Mouse (Mus musculus) midbrain, embryonic 15.5 days (tissue): ENCODE results near the gene B4galnt2. TPM values are rescaled to one million over a fixed set of nuclear protein-coding genes. Genes with fewer than 3 reads are reported as not detected.
A peak's percentile ranks its signal among the peaks of the same experiment; 100 is the strongest.

ENCODE experiments used
- ATAC-seq: fragments of 200-750 bp; cut with Nextera tagmentation; replicated peaks from 2 replicates; pipeline ENCODE4 v1.8.0; 2017; ENCODE audit warnings: moderate TSS enrichment
- H3K27ac ChIP-seq: fragments of 300-500 bp; sonication (generic); 2 replicates; pipeline ENCODE4 v1.5.1; 2015; ENCODE audit warnings: mild to moderate bottlenecking, inconsistent platforms
- H3K27me3 ChIP-seq: fragments of 300-500 bp; sonication (generic); replicated peaks from 2 replicates; pipeline ENCODE4 v1.6.1; 2015; ENCODE audit warnings: inconsistent platforms
- H3K36me3 ChIP-seq: fragments of 300-500 bp; sonication (generic); replicated peaks from 2 replicates; pipeline ENCODE4 v1.6.1; 2015; ENCODE audit warnings: inconsistent platforms
- H3K4me1 ChIP-seq: fragments of 300-500 bp; sonication (generic); 2 replicates; pipeline ENCODE4 v1.6.1; 2015; ENCODE audit warnings: inconsistent platforms
- H3K4me2 ChIP-seq: fragments of 300-500 bp; sonication (generic); 2 replicates; pipeline ENCODE4 v1.6.1; 2015; ENCODE audit warnings: inconsistent platforms, mild to moderate bottlenecking, moderate library complexity
- H3K4me3 ChIP-seq: fragments of 300-500 bp; sonication (generic); 2 replicates; pipeline ENCODE4 v1.5.1; 2015; ENCODE audit warnings: mild to moderate bottlenecking, inconsistent platforms
- H3K9ac ChIP-seq: fragments of 300-500 bp; sonication (generic); 2 replicates; pipeline ENCODE4 v1.6.1; 2015; ENCODE audit warnings: mild to moderate bottlenecking, inconsistent platforms
- H3K9me3 ChIP-seq: fragments of 300-500 bp; sonication (generic); 2 replicates; pipeline ENCODE4 v1.6.1; 2016; ENCODE audit warnings: inconsistent platforms
- WGBS: fragments of 180-500 bp; shearing (Covaris S2); methylation state at CpG from one replicate; pipeline ENCODE4 v1.1.7; 2015; ENCODE audit warnings: mixed read lengths; 5-methylcytosine and 5-hydroxymethylcytosine counted together
- microRNA-seq: library from miRNA; unstranded; fragments of <30 nt; microRNA quantifications from one replicate; pipeline ENCODE4, GENCODE M21; 2016
- polyA plus RNA-seq: library from polyadenylated mRNA; unstranded; fragments of >200 nt; fragmentation: Nextera tagmentation; extraction: Ambion mirVana; gene quantifications from 2 replicates; pipeline ENCODE4 v1.2.1, GENCODE M21; 2015

The B4galnt2 gene
- polyA plus RNA-seq, 1 experiment from 2014 or later: not detected

DNA sequence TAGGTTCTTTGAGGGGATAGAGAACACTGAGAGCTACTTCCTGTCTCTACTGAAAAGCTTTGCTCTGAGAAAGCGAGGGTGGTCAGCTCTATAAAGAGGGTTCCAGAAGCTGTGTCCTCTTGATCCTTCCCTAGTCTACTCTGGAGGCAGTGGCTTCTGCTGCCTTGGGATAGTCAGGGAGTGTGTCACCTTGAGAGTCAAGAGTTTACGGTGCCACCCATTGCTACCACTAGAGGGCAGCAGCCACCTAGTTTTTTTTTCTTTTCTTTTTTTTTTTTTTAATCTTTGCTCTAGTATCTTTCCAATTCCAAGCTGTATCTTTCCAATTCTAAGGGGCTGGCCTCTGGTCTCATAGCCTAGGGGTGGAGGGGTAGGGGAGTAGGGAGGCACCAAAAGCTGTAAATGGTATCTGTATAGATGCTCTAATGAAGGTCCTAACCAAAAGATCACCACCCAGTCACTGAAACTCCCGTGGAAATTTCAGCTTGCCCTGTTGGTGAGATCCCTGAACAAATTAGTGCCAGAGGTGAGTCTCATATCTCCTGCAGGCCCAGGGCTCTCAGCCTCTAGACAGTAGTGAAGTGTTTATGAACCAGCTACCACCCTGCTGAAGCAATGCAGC lies 87.1 kb downstream of the B4galnt2 start:
- Histone ChIP-seq H3K27me3 (peaks cover 83% of the 10 kb centered on the region), H3K9ac (no peak overlapping the region), H3K4me2 (no peak overlapping the region), H3K4me1 (peaks cover 26% of the 10 kb centered on the region), H3K4me3 (no peak overlapping the region), H3K9me3 (no peaks in the 10 kb centered on the region), H3K36me3 (no peaks in the 10 kb centered on the region), H3K27ac (no peak overlapping the region)
- WGBS: 23% methylated on average over 3 of the region's 3 CpGs
- ATAC-seq: no peak

- no peak overlapping the region for H3K27ac ChIP-seq
- no peak overlapping the region for H3K9ac ChIP-seq
- no peak overlapping the region for H3K4me2 ChIP-seq
- peaks cover 78% of the 10 kb centered on the region for H3K27me3 ChIP-seq
- H3K9me3 ChIP-seq: no peaks in the 10 kb centered on the region
- no peak for ATAC-seq
- no peak overlapping the region for H3K4me3 ChIP-seq
- H3K4me1 ChIP-seq: peaks cover 26% of the 10 kb centered on the region
- 30% methylated on average over 3 of the region's 3 CpGs for WGBS
- H3K36me3 ChIP-seq: no peaks in the 10 kb centered on the region
Measured at GRCm38 (mm10) chr11:95827168-95827447, 87.6 kb downstream of the B4galnt2 start.

DNA sequence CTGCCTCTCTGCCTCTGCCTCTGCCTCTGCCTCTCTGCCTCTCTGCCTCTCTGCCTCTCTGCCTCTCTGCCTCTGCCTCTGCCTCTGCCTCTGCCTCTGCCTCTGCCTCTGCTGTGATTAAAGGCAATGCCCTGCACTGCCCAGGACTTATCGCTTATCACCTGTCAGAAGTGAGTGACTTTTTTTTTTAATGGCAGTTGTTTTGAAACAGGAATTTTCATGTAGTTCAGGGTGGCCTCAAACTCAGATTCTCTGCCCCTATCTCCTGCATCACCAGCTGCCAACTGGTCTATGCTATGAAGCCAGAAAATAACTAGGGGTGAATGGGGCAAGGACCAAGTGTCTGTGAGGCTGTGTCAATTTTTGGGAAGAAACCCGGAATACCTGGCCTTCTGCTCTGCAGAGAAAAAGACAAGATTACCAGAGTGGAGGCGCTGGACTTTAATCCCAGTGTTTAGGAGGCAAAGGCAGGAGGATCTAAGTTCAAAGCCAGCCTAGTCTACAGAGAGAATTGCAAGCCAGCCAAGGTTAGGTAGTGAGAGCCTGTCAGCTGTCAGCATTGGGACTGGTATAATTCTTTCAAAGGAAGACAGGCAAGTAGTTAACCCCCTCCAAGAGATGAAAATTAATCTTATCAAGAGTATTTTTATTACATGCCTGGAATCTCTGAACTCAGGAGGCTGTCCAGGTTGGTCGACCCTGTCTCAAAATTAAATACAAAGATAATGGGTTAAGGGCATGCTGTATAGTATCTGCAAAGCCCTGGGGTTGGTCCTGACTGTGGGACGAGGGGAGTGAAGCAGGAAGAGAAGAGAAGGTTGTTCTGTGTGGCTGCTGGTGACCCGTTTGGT lies 88.1 kb downstream of the B4galnt2 start:
- 53% methylated on average over 6 of the region's 6 CpGs for WGBS

DNA sequence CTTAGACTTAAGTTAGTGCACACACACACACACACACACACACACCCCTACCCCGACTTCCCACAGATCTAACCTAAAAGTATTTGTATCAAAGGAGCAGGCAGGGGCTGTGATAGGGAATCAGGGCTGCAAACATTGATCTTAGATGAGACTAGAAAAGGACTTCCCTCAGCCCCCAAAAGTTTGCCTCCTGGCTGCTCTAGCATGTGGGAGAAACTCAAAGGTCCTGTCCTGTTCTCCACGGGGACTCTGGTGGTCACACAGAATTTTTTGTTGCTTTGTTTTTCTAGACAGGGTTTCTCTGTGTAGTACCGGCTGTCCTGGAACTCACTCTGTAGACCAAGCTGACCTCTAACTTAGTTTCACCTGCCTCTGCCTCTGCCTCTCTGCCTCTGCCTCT lies 89.1 kb downstream of the B4galnt2 start:
- H3K4me3 ChIP-seq: no peak overlapping the region
- H3K4me1 ChIP-seq: peaks cover 17% of the 10 kb centered on the region
- no peaks in the 10 kb centered on the region for H3K36me3 ChIP-seq
- WGBS: 49% methylated on average over 3 of the region's 3 CpGs
- H3K9ac ChIP-seq: no peak overlapping the region
- no peak overlapping the region for H3K4me2 ChIP-seq
- no peaks in the 10 kb centered on the region for H3K9me3 ChIP-seq
- no peak for ATAC-seq
- no peak overlapping the region for H3K27ac ChIP-seq
- peaks cover 64% of the 10 kb centered on the region for H3K27me3 ChIP-seq

More for the DNA sequence above, 88.1 kb downstream of the B4galnt2 start:
- Histone ChIP-seq H3K4me3 (no peak overlapping the region), H3K9me3 (no peaks in the 10 kb centered on the region), H3K9ac (no peak overlapping the region), H3K4me2 (no peak overlapping the region), H3K27ac (no peak overlapping the region), H3K4me1 (peaks cover 26% of the 10 kb centered on the region), H3K27me3 (peaks cover 74% of the 10 kb centered on the region), H3K36me3 (no peaks in the 10 kb centered on the region)
- no peak for ATAC-seq

DNA sequence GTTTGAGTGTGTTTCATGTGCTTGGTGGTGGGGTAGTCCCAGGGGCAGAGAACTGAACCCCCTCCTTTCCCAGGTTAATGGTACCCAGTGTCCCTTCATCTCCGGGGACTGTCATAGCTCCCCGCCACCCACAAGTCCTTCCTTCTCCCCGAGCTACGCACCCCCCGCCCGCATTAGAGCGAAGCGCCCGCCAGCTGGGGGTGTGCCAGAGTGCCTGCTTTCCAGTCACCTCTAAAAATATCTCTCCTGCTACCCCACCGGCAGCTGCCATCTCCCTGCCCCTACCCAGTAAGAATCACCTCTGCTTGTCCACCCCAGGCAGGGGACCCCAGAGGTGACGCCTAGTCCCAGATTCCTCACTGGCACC lies 89.8 kb downstream of the B4galnt2 start:
- Histone ChIP-seq H3K4me1 (peaks cover 12% of the 10 kb centered on the region), H3K27ac (no peak overlapping the region), H3K27me3 (peaks cover 58% of the 10 kb centered on the region), H3K4me3 (peak overlapping the region; percentile 76), H3K4me2 (peak overlapping the region; percentile 100), H3K36me3 (no peaks in the 10 kb centered on the region), H3K9me3 (no peaks in the 10 kb centered on the region), H3K9ac (peak overlapping the region; percentile 59)
- ATAC-seq: peak; percentile 58
- WGBS: 0% methylated on average over 11 of the region's 11 CpGs

- Histone ChIP-seq H3K36me3 (no peaks in the 10 kb centered on the region), H3K9me3 (no peaks in the 10 kb centered on the region), H3K4me1 (peaks cover 12% of the 10 kb centered on the region), H3K27me3 (peaks cover 52% of the 10 kb centered on the region), H3K4me2 (peak within 1 kb of the TSS; percentile 100), H3K9ac (peak within 1 kb of the TSS; percentile 59), H3K27ac (no peak within 1 kb of the TSS), H3K4me3 (peak within 1 kb of the TSS; percentile 76)
- peak; percentile 97 for ATAC-seq
- under 1% methylated on average over 77 of the region's 78 CpGs for WGBS
Measured at GRCm38 (mm10) chr11:95824071-95824876, 90.4 kb downstream of the B4galnt2 start, which contains the start of gene Phospho1. Gene Phospho1 (plus strand): TSS chr11:95824499.

- H3K4me2 ChIP-seq: no peak overlapping the region
- H3K9ac ChIP-seq: no peak overlapping the region
- WGBS: 92% methylated on average over 4 of the region's 4 CpGs
- ATAC-seq: no peak
- H3K4me1 ChIP-seq: peaks cover 12% of the 10 kb centered on the region
- no peaks in the 10 kb centered on the region for H3K36me3 ChIP-seq
- H3K9me3 ChIP-seq: no peaks in the 10 kb centered on the region
- no peak overlapping the region for H3K4me3 ChIP-seq
- H3K27ac ChIP-seq: no peak overlapping the region
- peaks cover 35% of the 10 kb centered on the region for H3K27me3 ChIP-seq
Measured at GRCm38 (mm10) chr11:95822437-95822836, 92.3 kb downstream of the B4galnt2 start.

GRCm38 (mm10) chr11:95821511-95821910 lies 93.2 kb downstream of the B4galnt2 start:
- no peak overlapping the region for H3K9ac ChIP-seq
- peaks cover 12% of the 10 kb centered on the region for H3K4me1 ChIP-seq
- no peaks in the 10 kb centered on the region for H3K36me3 ChIP-seq
- peaks cover 25% of the 10 kb centered on the region for H3K27me3 ChIP-seq
- no peak overlapping the region for H3K4me2 ChIP-seq
- 90% methylated on average over 3 of the region's 3 CpGs for WGBS
- no peak overlapping the region for H3K27ac ChIP-seq
- no peaks in the 10 kb centered on the region for H3K9me3 ChIP-seq
- no peak for ATAC-seq
- H3K4me3 ChIP-seq: no peak overlapping the region

DNA sequence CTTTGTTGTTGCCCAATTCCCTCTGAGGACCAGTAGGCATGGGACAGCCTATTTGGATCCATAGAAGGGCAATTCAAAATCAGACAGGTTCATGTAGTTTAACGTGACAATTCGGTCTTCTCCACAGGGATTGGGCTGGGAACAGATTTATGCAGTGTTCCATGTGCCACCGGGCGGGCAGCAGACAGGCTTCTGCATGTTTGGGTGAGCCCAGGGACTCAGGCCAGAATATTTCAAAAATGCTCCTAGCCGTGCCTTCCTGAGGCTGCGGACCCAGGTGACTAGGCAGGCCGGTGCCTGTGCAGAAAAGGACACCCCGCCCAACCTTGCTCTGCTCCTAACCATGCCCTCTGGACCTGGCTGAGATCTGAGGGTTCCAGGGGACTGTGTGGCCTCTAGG lies 95.6 kb downstream of the B4galnt2 start:
- H3K36me3 ChIP-seq: no peaks in the 10 kb centered on the region
- no peak overlapping the region for H3K4me2 ChIP-seq
- H3K9ac ChIP-seq: no peak overlapping the region
- H3K27ac ChIP-seq: no peak overlapping the region
- peaks cover 9% of the 10 kb centered on the region; the same call in 1 of the 2 replicates for H3K27me3 ChIP-seq
- H3K4me3 ChIP-seq: no peak overlapping the region
- H3K9me3 ChIP-seq: no peaks in the 10 kb centered on the region
- no peak for ATAC-seq
- WGBS: 90% methylated on average over 8 of the region's 8 CpGs
- peaks cover 6% of the 10 kb centered on the region; the same call in 1 of the 2 replicates for H3K4me1 ChIP-seq

Small RNAs within 50 kb of the gene (microRNA-seq; reads per million reads assigned to microRNA genes)
- gene Mir3063: not detected

Other genes with a start within 250 kb of the B4galnt2 start
- gene Phb, start 247.9 kb downstream of the B4galnt2 start, polyA plus RNA-seq: 166 and 185 TPM in 2 replicates
- gene Zfp652, start 202.2 kb downstream of the B4galnt2 start, polyA plus RNA-seq: 28.4 and 28.9 TPM in 2 replicates
- 1.1 and 1.7 TPM in 2 replicates for gene B130006D01Rik, start 191.3 kb downstream of the B4galnt2 start, polyA plus RNA-seq
- gene Phospho1, start 90.4 kb downstream of the B4galnt2 start, polyA plus RNA-seq: not detected in 2 replicates
- 2.8 and 3.6 TPM in 2 replicates for gene Gngt2, start 77.7 kb downstream of the B4galnt2 start, polyA plus RNA-seq
- 2.0 and 2.9 TPM in 2 replicates for gene Abi3, start 72.4 kb downstream of the B4galnt2 start, polyA plus RNA-seq
- gene Igf2bp1, start 91.0 kb upstream of the B4galnt2 start, polyA plus RNA-seq: 14.6 and 15.7 TPM in 2 replicates
- not detected in 2 replicates for gene Gip, start 109.7 kb upstream of the B4galnt2 start, polyA plus RNA-seq
- 137 TPM in 2 replicates for gene Snf8, start 120.0 kb upstream of the B4galnt2 start, polyA plus RNA-seq
- gene Ube2z, start 150.5 kb upstream of the B4galnt2 start, polyA plus RNA-seq: 41.4 and 44.0 TPM in 2 replicates
- 546 and 607 TPM in 2 replicates for gene Atp5g1, start 160.8 kb upstream of the B4galnt2 start, polyA plus RNA-seq
- not detected in 2 replicates for gene Calcoco2, start 197.1 kb upstream of the B4galnt2 start, polyA plus RNA-seq
- 0.14 and 0.26 TPM in 2 replicates for gene Ttll6, start 218.9 kb upstream of the B4galnt2 start, polyA plus RNA-seq